Mouse (Mus musculus) monocyte, adult 5-6 weeks (primary cell): ENCODE measurements around the gene Bcl2l10. TPM values are rescaled to one million over a fixed set of nuclear protein-coding genes. Genes with fewer than 3 reads are reported as not detected.
"Not testable (repeated sequence)": the region's sequence is repeated elsewhere in the genome, so short reads cannot be mapped to it uniquely, and the experiment has no call there.

Experiments used
- ATAC-seq: fragments of 153-309, 156-312 bp; replicated peaks from 2 replicates; pipeline ENCODE4 v1.8.0; 2017; ENCODE audit warnings: mild to moderate bottlenecking; ENCODE audit not compliant: low TSS enrichment, insufficient number of reproducible peaks, severe bottlenecking, poor library complexity, low FRiP score
- total RNA-seq: library from RNA; stranded (forward); fragments of 200-1000, 200-491, 200-594 nt; gene quantifications from 3 replicates; pipeline ENCODE4 v1.2.3, GENCODE M21; 2017

Gene Bcl2l10
- total RNA-seq, 1 experiment from 2014 or later = not detected

GRCm38 (mm10) chr9:75330821-75331220, 16.7 kb upstream of the Bcl2l10 start:
- no peak for ATAC-seq

DNA sequence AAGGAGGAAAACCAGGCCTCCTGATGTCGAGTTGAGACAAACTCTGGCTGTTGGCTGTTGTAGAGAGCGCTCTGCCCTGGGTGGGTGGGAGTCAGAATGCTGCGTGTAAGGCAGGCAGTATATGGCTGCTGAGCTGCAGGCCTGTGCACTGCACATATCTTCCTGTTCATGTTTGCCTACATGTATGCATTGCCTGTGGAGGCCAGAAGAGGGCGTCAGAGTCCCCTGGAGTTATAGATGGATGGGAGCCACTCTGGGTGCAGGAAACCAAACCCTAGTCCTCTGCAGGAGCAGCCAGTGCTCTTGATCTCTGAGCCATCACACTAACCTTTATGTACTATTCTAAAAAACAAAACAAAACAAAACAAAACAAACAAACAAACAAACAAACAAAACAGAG, 13.1 kb upstream of the Bcl2l10 start:
- ATAC-seq = no peak

DNA sequence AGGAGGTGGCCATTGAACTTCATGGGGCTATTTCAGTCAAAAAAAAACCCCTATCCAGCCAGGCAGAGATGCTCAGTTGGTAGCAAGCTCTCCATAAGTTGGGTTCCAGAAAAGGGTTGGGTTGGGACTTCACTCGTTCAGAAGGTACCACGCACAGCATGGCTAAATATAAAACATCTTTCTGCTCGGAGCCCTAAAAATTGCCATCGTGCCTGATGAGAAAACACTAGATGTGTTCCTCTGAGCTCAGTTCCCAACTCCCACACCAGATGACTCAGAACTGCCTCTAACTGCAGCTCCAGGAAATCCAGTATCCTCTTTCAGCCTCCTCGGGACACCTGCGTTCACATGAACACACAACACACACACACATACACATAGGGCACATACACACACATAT, 9.5 kb upstream of the Bcl2l10 start:
- no peak for ATAC-seq

GRCm38 (mm10) chr9:75342433-75342832, 5.1 kb upstream of the Bcl2l10 start:
- ATAC-seq = no peak

- ATAC-seq = no peak
Observed at GRCm38 (mm10) chr9:75348066-75348465, 508 bp downstream of the Bcl2l10 start.

- no peak for ATAC-seq
Observed at GRCm38 (mm10) chr9:75348641-75349040, 1.1 kb downstream of the Bcl2l10 start.

DNA sequence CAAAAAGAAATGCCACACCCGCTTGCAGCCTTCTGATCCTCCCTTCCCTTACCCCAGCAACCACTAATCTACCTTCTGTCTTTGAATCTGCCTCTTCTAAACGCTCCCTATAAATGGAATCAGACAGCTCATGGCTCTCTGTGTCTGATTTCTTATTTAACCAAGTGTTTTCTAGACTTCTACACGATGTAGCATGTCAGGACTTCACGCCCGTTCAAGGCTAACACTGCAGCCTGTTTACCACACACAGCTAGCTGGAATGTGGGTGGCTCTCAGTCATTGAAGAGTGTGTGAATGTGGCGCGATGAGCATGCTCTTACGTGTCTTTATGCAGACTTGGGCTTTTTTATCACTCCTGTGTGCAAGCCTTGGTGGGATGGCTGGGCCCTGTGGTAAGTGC, 5.5 kb downstream of the Bcl2l10 start:
- ATAC-seq = no peak

DNA sequence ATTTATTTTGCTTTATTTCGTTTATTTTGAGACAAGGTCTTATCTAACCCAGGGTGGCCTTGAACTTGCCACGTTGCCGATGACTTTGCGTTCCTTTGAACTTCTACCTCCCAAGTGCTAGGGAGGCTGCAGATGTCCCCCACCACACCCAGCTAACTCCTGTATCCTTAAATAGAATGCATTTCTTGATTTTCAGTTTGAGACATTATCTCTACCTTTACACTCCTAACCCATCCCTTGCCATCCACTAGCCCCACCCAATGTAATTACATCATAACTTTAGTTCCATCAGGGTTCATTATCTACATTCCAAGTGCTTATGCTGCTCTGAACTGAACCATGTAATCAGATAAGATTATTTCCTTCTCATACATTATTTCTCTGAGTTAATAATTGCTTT, 8.2 kb downstream of the Bcl2l10 start:
- ATAC-seq = no peak

- no peak for ATAC-seq
Observed at GRCm38 (mm10) chr9:75357087-75357654, 9.6 kb downstream of the Bcl2l10 start.

GRCm38 (mm10) chr9:75361699-75362098, 14.1 kb downstream of the Bcl2l10 start:
- ATAC-seq = peak; percentile 57

DNA sequence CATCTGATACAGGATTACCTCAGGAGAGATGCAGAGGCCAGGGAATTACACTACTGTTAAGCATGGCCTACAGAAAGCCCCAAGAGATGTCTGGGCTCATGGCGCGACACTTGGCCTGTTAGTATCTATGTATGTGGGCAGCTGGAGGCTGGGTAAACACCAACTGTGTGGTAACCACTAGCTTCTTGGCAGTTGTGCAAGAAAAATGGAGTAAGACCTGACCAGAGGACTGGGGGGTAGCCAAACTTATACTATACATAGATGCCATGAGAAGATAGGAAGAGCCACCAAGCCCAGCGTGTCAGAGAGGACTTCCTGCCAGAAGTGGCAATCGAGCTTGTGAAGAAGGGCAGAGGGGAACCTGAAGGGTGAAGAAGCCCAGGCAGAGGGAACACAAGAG, 14.6 kb downstream of the Bcl2l10 start:
- peak; percentile 47; the same call in 1 of the 2 replicates for ATAC-seq

DNA sequence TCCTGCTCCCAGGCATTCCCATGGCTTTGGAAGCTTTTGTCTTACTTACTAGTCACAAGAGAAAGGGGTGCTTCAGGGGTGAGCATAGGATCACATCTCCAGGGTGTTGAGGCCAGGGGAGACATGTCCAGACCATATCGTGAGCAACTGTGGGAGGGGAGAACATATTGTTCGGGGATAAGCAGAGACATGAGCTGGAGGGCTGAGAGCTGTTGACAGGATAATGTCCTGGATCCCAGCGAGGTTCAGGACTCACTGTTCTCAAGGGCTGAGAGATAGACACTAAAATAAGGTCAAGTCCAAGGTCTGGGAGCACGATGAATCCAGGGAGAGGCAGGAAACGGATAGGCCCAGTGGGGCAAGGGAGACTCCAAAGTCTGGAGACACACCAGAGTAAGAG, 15.4 kb downstream of the Bcl2l10 start:
- ATAC-seq = no peak

DNA sequence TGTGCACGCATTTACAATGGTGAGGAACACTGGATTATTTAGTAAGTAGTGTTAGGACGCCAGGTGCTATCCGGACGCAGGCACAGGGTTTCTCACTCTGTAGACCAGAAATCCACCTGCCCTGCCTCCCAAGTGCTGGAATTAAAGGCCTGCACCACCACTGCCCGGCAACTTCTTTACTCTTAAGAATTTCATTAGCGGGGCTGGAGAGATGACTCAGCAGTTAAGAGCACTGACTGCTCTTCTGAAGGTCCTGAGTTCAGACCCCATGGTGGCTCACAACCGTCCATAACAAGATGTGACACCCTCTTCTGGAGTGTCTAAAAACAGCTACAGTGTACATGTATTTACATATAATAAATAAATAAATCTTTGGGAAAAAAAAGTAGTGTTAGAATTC, 16.1 kb downstream of the Bcl2l10 start:
- not testable (repeated sequence) for ATAC-seq

GRCm38 (mm10) chr9:75365195-75365594, 17.6 kb downstream of the Bcl2l10 start:
- ATAC-seq = no peak

DNA sequence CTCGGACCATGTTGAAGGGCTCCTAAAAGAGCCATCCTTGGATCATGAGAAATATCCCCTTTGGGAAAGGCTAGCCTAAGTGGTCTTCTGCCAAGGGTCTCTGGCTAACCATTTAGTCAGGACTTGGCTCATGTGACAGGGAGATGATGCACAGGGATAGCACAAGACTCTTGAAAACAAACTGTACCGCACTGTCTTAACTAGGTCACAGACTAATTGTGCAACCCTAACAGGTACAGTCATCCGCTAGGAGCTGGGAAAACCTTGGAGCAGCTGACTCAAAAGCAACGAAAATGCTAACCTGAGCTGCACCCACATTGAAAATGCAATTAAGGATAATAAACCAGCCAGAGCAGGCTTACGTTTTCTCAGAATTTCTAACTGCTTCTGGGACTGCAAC, 18.6 kb downstream of the Bcl2l10 start:
- ATAC-seq = no peak

DNA sequence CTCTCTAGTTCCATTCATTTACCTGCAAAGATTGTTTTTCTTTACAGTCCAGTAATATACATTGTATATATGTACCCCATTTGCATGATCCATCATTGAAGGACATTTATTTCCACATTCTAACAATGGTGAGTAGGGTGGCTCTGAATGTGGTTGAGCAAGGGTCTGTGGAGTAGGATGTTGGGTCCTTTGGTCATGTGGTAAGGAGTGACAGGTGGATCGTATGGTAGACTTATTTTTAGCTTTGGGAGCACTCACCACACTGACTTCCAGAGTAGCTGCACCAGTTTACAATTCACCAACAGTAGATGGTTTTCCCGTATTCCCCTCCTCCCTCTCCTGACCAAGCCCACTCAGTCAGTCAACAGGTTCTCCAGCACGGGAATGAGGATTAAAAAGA, 21.2 kb downstream of the Bcl2l10 start:
- ATAC-seq = no peak

- no peak for ATAC-seq
Observed at GRCm38 (mm10) chr9:75375606-75376005, 28.0 kb downstream of the Bcl2l10 start.

GRCm38 (mm10) chr9:75376428-75376827, 28.9 kb downstream of the Bcl2l10 start:
- no peak for ATAC-seq

DNA sequence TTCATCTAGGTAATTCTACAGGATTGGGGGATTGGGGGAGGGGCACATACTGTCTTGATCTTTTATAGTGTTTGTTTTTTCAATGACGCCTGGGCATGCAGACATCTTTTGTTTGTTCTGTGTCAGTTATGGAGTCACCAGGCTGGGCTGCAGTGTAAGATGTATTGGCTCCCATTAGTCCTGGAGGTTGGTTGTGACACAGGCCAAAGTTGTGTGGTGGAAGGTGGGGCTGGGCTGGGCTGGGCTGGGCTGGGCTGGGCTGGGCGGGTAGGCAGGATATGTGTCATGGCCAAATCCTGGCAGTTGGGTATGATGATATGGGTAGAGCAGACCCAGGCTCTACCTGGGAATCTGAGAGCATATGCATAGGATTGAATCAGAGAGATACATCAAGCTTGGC, 31.2 kb downstream of the Bcl2l10 start:
- no peak for ATAC-seq

- no peak for ATAC-seq
Observed at GRCm38 (mm10) chr9:75382825-75383224, 35.3 kb downstream of the Bcl2l10 start.

DNA sequence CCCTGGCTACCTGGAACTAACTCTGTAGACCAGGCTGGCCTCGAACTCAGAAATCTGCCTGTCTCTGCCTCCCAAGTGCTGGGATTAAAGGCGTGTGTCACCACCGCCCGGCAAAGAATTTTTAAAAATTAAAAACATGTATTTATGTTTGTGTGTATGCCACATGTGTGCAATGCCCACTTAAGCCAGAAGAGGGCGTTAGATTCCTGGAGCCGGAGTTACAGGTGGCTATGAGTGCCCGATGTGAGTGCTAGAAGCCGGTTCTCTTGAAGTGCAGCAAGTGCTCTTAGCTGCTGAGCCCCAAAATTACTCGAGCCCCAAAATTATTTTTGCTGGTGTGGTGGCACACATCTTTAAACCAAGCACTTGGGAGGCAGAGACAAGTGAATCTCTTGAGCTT, 36.2 kb downstream of the Bcl2l10 start:
- no peak for ATAC-seq
